Mouse (Mus musculus) embryonic fibroblast, embryonic 13.5 days (primary cell): ENCODE results near the gene Rdh19.

Experiments
- CTCF ChIP-seq: IDR thresholded peaks from 2 replicates; pipeline ENCODE4 v1.5.1; 2011; ENCODE audit warnings: mild to moderate bottlenecking, control low read depth, low read length, moderate library complexity, borderline replicate concordance; ENCODE audit not compliant: insufficient read depth
- POLR2A ChIP-seq: IDR thresholded peaks from 2 replicates; pipeline ENCODE4 v1.6.1; 2011; ENCODE audit warnings: low read depth, mild to moderate bottlenecking, control low read depth, low read length, moderate library complexity

- TF ChIP-seq CTCF: no peak
- no peak for TF ChIP-seq POLR2A
These were observed 11.2 kb upstream of the Rdh19 start for GRCm38 (mm10) chr10:127838539-127838938.
